Mouse (Mus musculus) ovary, postnatal 10 days (tissue): ENCODE results near the gene Tmem218.

Experiments
- DNase-seq: peaks from one replicate; pipeline ENCODE4 v3.0.0; 2022; ENCODE audit warnings: low spot score

Gene Tmem218

DNA sequence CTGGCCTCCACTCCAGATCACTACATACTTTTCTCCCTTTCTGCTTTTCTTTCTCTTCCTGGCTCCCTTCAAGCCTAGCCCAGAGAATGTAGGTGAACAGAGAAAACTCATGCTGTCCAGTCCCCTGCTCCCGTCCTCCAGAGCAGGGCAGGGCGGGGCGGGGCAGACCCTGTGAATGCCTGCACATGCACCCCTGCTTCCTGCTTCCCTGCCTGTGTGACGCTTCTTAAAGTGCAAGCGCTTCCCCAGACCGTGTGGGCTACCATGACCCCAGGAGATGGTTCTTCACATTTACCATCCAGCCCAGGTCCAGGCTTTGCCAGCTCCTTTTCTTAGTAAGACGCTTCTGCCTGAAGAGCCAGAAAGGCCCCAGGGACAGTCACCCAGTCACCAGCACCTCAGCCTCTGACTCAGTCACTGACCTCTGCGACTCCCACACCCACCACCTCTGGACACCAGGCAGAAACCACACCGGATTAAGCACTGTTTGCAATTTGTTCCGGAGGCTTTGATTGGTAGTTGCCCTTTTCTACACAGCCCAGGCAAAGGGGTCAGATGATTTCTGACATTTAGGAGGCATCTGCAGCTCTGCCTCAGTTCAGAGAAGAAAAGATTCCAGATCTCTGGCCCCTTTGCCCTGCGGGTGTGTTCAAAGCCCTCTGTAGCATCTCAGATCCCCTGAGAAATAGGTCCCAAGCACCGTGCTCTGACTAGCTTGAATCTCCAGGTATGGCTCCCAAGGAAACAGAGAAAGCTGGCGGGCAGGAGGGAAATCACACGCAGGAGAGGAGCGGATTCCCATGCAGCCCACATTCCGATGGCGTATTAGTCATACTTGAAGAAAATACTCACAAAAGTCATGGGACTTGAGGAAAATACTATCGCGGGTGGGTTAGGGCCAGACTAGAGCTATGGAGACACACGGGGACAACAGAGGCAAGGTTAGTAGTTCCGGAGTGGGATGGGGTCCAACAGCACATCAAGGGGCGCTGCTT, 24.5 kb downstream of the Tmem218 start:
- DNase-seq, result no peak

DNA sequence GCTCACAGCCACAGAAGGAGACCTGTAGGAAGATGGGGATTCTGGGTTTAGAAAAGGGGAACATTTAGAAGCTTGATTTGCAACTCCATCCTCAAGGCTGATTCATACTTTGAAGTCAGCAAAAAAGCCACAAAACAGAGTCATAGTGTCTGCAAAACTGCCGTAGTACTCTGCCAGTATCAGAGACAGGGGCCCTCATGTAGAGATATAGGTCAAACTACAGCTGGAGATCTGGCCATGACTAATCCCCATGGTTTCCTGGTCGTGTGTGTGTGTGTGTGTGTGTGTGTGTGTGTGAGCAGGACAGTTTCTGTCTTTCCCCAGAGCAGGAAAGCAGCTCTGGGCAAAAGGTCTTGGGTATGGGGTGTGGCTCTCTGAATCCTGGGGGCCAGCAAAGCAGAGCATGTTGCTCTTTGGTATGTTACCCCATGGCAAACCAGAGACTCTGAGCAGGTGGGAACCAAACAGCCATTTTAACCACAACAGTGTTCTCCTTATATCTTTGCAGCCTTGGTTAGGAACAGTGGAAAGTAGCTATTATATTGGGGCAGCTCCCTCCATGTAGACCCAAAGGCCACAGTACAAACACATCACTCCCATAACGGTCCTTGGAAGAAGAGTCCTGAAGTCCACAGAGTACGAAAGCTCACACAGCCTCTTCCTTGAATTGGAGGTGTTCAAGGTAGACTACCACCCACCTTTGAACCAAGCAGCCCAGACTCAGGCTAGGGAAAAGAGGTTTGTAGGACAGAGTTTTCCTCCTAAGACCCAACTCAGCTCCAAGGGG, 28.1 kb downstream of the Tmem218 start:
- no peak for DNase-seq

DNA sequence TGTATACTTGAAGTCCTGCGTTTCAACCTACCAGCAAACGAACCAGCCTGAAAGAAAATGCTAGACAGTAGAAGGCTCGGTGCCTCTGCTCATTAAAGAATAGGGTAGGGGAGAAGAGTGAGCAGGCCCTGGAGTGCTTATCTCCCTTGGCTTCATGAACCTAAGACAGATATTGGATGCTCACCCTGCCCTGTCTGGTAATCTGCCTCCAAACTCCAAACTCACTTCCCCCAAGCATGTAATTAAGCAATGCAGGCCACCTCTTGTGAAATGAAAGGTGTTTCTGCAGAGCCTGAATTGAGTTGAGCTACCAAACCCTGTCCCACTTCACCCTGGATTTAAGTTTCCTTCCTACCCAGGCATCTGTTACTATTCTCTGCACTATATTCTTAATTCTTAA, 34.7 kb downstream of the Tmem218 start:
- no peak for DNase-seq

DNA sequence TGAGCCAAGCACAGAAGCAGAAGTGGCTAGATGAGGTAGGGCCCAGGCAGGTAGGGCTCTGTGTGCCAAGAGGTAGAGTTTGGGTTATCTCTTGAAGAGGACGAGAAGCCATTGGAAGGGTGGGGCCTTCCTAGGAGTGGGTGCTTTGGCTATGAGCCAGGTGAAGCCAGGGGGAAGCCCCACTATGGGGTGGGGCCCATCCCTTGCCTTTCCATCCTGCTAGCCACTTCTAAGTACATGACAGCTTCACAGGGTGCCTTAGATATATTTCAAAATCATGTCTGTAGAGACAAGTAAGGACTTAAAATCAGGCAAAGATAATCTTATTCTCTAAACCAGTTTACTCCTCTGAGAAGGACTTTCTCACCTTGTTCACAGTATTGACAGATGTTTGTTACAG, 36.6 kb downstream of the Tmem218 start:
- no peak for DNase-seq

DNA sequence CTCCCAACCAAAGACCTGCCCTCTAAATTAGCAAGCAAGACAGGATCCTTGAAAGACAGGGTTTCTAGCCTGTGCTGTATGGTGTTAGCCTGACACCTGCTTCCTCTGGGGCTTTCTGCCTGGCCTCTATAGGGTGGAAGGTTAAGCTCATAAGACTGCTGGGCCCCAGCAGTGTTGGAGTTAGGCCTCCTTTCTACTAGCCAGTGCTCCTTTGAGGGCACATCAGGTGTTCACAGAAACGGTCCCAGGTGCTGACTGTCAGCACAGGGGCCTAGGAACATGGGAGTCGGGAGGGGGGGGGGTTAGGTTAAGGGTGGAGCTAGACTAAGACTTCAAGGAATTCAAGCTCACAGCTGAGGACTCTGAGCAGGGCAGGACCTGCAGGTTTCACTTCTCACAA, 37.4 kb downstream of the Tmem218 start:
- DNase-seq, result no peak

DNA sequence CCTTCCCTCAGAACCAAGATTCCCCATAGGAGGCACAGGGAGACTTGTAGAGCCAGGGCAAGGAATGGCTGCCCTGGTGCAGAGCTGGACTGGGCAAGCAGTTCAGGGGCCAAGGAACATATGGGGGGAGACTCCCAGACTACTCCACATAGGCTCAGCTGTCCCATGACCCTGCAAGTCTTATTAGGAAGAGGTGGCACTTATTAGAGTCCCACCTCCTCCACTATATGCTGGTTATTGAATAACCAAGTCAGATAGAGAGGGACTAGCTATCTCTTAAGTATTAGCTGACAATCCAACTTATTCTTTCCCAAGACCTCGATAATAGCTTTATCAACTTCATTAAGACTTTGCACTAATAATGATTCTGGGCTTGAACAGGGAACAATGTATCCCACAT, 37.8 kb downstream of the Tmem218 start:
- DNase-seq, result no peak

DNA sequence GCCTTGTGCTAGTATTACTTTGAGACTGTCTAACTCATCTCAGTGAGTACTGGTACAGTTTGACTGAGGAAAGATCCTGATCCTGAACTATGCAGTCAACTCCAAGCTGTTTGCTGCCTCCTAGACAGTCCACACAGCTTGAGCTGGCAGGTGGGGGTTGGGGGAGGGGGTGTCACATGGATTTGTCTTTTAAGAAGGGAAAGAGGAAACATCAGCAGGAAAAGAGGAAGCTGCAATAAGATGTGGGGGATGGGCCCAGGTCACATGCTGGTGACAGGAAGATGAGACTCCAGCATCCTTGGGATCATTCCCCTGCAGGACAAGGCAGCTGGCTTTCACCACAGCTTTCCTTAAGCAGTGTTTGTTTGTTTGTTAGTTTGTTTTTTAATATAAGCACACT, 39.4 kb downstream of the Tmem218 start:
- no peak for DNase-seq

DNA sequence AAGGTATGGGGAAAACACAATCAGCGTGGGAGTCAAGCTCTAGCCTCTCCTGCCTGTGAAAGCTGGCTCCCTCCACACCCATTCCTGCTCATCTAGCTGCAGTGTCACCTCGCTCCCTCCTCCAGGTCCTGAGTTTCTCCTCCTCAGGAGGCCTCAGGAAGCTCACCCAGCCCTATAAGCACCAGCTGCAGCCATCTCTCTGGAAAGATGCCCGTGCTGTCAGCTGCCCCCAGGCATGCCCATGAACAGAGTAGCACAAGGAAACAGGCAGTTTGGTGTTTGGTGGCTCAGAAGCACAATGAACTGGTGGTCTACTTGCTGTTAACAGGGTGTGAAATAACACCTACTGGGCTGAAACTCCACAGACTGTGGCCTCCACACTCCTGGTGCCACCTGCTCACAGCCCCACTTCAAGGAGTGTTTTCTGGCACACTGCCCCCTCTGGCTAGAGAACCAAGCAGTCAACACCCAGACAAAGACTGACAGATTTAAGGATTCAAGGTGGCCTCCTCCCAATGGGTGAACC, 40.4 kb downstream of the Tmem218 start:
- DNase-seq, result no peak

DNA sequence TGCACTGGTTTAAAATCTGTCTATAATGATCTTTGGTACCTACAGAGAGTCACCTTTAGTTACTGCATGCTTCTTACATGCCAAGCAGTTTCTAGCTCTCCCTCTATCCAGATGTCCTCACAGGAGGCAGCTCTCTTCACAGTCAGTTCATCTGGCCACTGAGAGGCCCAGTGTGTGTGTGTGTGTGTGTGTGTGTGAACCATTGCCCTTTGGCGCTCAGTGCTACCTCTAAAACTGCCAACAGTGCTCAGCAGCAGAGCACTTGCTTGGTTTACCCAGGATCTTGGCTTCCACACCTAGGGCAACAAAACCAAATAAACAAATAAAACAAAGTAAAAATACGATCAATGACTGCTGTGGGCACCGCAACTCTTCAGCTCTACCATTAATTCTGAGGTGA, 42.0 kb downstream of the Tmem218 start:
- no peak for DNase-seq

DNA sequence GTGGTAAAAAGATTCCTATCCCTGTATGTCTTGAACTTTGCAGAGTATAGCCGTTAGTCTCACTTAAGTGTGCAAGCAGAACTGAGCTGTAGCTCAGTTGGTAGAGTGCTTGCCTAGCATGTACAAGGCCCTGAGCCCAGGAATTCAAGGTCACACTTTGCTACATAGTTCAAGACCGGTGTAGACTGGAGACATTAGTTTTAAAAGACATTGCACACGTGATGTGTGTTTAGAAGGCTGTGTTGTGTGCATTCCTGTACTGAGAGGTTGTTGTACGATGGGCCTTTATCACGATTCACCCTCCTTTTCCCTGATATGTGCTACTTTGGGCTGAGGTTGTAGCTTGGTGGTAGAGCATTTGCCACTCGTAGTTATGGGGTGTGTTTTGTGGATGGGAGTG, 42.6 kb downstream of the Tmem218 start:
- DNase-seq, result no peak

DNA sequence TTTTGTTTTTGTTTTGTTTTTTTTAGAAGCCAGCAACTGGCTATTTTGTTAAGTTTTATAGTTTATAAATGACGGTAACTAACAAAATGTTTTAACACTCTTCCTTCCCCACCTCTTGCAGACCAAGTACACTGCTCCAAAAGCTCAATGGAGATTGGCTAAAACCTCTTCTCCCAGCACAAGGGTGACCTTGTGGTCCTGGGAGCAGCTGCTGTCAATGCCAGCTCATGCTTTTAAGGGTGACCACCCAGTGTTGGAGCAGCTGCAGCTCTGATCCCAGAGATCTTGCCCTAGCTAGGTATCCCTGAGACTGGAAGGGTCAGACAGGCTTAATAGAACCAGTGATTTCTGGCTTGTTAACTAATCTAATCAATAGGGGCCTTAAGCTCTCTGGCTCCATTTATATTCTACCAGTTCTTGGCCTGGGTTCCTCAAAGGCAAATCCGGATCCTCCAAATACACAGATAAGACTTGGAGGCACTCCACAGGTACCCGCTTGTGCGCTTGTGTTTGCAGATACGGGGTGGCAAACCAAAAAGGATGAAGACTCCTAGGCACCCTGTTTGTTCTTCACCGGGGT, 46.6 kb downstream of the Tmem218 start:
- DNase-seq, result no peak

DNA sequence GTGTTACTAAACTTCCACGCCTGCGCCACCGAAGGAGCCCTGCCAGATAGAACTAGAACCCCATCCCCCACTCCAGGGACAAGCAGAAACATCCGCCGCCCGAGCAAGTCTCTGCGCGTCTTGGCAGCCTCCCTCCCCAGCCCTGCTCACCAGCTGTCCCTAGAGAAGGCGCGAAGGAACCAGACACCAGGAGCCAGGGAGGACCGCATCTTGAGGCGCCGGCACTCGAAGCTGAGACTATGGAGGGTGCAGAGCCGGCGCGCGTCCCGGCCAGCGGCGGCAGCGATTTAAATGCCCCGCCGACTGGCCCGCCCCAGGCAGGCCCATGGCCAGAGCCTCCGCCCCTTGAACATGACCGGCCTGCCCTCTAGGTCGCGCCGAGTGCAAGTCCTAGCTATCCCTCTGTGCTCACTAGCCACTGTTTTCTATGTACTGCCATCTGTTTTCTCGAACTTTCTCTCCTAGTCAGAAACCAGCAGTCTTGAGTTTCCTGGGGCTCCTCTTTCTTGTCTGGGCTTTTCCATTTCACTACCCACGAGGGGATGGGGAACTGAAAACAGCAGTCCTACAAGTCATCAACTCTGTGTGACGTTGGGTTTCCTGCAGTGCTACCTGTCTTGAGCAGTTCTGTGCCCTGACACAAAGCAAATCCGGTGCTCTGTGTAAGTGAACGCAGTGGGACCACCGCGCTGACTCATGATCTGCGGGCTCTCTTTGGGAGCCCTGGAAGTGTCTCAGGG, 47.3 kb downstream of the Tmem218 start, which contains the start of gene Slc37a2:
Gene Slc37a2, minus strand, starts transcription at position 590 of the 740 bp plus-strand sequence.
- no peak for DNase-seq

DNA sequence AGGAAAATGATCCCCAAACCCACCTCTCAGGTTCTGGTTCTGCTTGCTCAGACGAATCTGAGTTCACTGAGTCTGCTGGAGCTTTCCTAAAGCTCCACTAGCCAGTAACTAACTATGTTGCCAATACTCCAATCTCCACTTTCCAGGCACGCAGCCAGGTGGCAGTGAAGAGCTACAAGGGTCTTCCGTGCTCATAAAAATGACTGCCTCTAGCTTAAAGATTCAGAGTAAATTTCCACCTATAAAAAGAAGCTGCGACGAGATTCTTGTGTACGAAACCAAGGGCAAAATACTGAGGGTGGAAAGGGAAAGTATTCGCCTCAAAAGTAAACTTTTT, 47.8 kb downstream of the Tmem218 start:
- DNase-seq, result no peak

DNA sequence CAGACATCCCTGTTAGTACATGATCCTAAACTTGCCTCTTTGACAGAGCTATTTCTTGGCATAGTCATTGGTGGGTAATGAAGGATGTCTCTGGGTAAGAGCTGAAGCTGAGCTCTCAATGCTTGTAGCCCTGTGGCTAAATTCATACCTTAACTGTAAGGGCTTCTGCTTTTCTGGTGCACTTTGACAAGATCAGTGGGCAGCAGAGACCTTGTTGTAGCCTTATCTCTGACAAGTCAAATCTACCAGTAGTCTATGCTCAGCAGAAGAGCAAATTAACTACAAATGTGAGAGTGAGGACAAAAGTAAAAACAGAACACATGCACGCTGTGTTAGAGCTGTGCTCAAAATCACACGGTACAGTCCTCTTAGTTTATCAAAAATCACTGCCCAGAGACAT, 58.6 kb downstream of the Tmem218 start:
- DNase-seq, result no peak
